Mouse (Mus musculus) gonadal fat pad, adult 2 months (tissue): ENCODE results near the gene Gm8879. TPM values are rescaled to one million over a fixed set of nuclear protein-coding genes. Genes with fewer than 3 reads are reported as not detected.
"Not testable (repeated sequence)": the region's sequence is repeated elsewhere in the genome, so short reads cannot be mapped to it uniquely, and the experiment has no call there.

Experiments used
- DNase-seq: peaks from one replicate; pipeline ENCODE4 v3.0.0-alpha.2; 2012; ENCODE audit warnings: low read depth
- polyA plus RNA-seq: library from polyadenylated mRNA; depleted of rRNA; stranded (reverse); fragments of >200 nt; gene quantifications from 2 replicates; pipeline ENCODE4 v1.2.3, GENCODE M21; 2012; rRNA removed

The Gm8879 gene
- not detected in 2 replicates for polyA plus RNA-seq

- DNase-seq = not testable (repeated sequence)
Observed at GRCm38 (mm10) chr5:11127334-11127733, at the start of gene Gm8879. Gene Gm8879, plus strand, starts transcription at chr5:11127634.

GRCm38 (mm10) chr5:11138031-11138430 lies 10.6 kb downstream of the Gm8879 start:
- not testable (repeated sequence) for DNase-seq

Other genes with a start within 250 kb of the Gm8879 start
- gene Gm8871, start 179.8 kb upstream of the Gm8879 start, polyA plus RNA-seq = not detected in 2 replicates
- not detected in 2 replicates for gene Gm8857, start 179.8 kb upstream of the Gm8879 start, polyA plus RNA-seq
- gene Gm5861, start 55.4 kb downstream of the Gm8879 start, polyA plus RNA-seq = not detected in 2 replicates
- not detected in 2 replicates for gene Gm8890, start 128.4 kb downstream of the Gm8879 start, polyA plus RNA-seq
- not detected in 2 replicates for gene Speer1, start 213.9 kb downstream of the Gm8879 start, polyA plus RNA-seq